Mouse (Mus musculus): ENCODE results near the gene Dbh. TPM values are rescaled to one million over a fixed set of nuclear protein-coding genes. Genes with fewer than 3 reads are reported as not detected.

Dbh gene
- total and polyA plus RNA-seq, 3 experiments = not detected

DNA sequence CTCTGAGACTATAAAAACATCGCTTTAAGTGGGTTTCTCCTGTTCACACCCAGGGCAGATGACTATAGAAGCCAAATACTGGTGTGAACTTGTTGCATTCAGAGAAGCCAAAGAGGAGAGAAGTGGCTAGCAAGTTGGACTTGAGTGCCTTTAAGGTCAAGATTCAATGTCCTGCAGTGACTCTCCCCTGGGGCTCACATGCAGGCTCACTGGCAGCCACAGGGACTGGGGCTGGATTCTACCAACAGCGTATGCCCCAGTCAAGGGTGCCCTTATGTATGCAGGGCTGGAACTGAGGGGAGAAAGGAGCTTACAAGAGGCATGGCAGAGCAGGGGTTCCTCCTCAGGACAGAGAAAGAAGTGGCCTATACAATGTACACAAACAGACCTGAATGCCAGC, 45.3 kb upstream of the Dbh start:
- no peak for DNase-seq (ENCODE audit: low read depth, low spot score)
- no peak overlapping the region for H3K27ac ChIP-seq (ENCODE audit: control insufficient read depth, low read depth, low read length)
- H3K27me3 ChIP-seq (ENCODE audit: control insufficient read depth in 1 of 2, insufficient read depth in 2 of 2, low read length in 2 of 2) = peaks cover 0 to 4% of the 10 kb centered on the region in 2 experiments
- H3K9me3 ChIP-seq (replicated peaks; ENCODE audit: insufficient read depth, low read length) = no peaks in the 10 kb centered on the region
- H3K9ac ChIP-seq (ENCODE audit: control insufficient read depth, low read depth, low read length, poor library complexity, severe bottlenecking) = no peak overlapping the region
- no peak overlapping the region for H3K4me3 ChIP-seq (ENCODE audit: control insufficient read depth in 1 of 2, insufficient read depth in 1 of 2, low read depth in 2 of 2, low read length in 2 of 2)
- no peaks in the 10 kb centered on the region for H3K4me1 ChIP-seq (ENCODE audit: control insufficient read depth in 1 of 2, insufficient read depth in 2 of 2, low read length in 2 of 2)
- TF ChIP-seq POLR2A (IDR thresholded peaks at IDR 0.05; ENCODE audit: control insufficient read depth in 1 of 2, insufficient read depth in 1 of 2, low read depth in 1 of 2, low read length in 2 of 2, poor library complexity in 1 of 2) (no peak), MAFK (IDR thresholded peaks at IDR 0.05; ENCODE audit: borderline replicate concordance, low read depth, low read length) (no peak), ELF1 (IDR thresholded peaks at IDR 0.05; ENCODE audit: low read depth, low read length) (no peak), ZMIZ1 (IDR thresholded peaks at IDR 0.05; ENCODE audit: low read depth, low read length) (no peak), UBTF (IDR thresholded peaks at IDR 0.05; ENCODE audit: borderline replicate concordance, insufficient read depth, low read depth, low read length) (no peak), TCF12 (IDR thresholded peaks at IDR 0.05; ENCODE audit: low read depth, low read length) (no peak), CTCF (IDR thresholded peaks at IDR 0.05 in 2 of 3, conservative IDR thresholded peaks at IDR 0.05 in 1 of 3; ENCODE audit: control insufficient read depth in 1 of 3, insufficient read depth in 1 of 3, low read depth in 2 of 3, low read length in 3 of 3, poor library complexity in 1 of 3, severe bottlenecking in 1 of 3) (no peak), GATA1 (IDR thresholded peaks at IDR 0.05; ENCODE audit: low read depth, low read length) (no peak), USF1 (IDR thresholded peaks at IDR 0.05; ENCODE audit: low read depth, low read length) (no peak), TAL1 (IDR thresholded peaks at IDR 0.05; ENCODE audit: low read length) (no peak), ZNF384 (IDR thresholded peaks at IDR 0.05; ENCODE audit: low read depth, low read length) (no peak), MEF2A (IDR thresholded peaks at IDR 0.05; ENCODE audit: extremely low read depth, insufficient replicate concordance, low read depth, low read length, poor library complexity, severe bottlenecking) (no peak), EP300 (IDR thresholded peaks at IDR 0.05; ENCODE audit: low read depth in 1 of 2, low read length in 2 of 2) (no peak), POLR2AphosphoS2 (IDR thresholded peaks at IDR 0.05; ENCODE audit: low read length) (no peak), ZC3H11A (IDR thresholded peaks at IDR 0.05; ENCODE audit: low read depth, low read length) (no peak), MXI1 (IDR thresholded peaks at IDR 0.05; ENCODE audit: low read depth, low read length) (no peak), MAZ (IDR thresholded peaks at IDR 0.05; ENCODE audit: low read depth, low read length) (no peak), JUND (IDR thresholded peaks at IDR 0.05; ENCODE audit: low read depth, low read length) (no peak), MYC (IDR thresholded peaks at IDR 0.05; ENCODE audit: low read depth, low read length) (no peak)
- no peaks in the 10 kb centered on the region for H3K36me3 ChIP-seq (ENCODE audit: control insufficient read depth in 1 of 2, insufficient read depth in 2 of 2, low read length in 2 of 2)
- H3K79me2 ChIP-seq (ENCODE audit: control insufficient read depth, insufficient read depth, low read length, poor library complexity) = no peaks in the 10 kb centered on the region

DNA sequence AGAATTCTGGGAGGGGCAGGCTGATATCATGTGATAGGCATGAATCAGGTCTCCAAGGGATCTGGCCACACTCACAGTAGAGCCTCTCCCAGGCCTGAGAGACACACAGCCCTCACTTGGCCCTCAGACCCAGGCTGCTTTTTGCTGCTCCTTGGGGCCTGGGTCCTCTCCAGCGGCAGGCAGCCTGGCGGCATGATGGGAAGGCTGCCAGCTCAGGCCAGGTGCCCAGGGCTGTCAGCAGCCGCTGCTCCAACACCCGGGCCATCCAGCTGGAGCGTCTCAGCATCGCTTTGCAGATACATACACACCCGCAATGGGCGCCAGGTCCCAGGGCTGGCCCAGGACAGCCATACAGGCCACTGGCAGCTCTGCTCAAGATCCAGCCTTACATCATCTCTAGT, 44.8 kb upstream of the Dbh start:
- H3K9me3 ChIP-seq (replicated peaks; ENCODE audit: insufficient read depth, low read length) = no peaks in the 10 kb centered on the region
- no peaks in the 10 kb centered on the region for H3K4me1 ChIP-seq (ENCODE audit: control insufficient read depth in 1 of 2, insufficient read depth in 2 of 2, low read length in 2 of 2)
- H3K27ac ChIP-seq (ENCODE audit: control insufficient read depth, low read depth, low read length) = no peak overlapping the region
- H3K9ac ChIP-seq (ENCODE audit: control insufficient read depth, low read depth, low read length, poor library complexity, severe bottlenecking) = no peak overlapping the region
- peaks cover 0 to 4% of the 10 kb centered on the region in 2 experiments for H3K27me3 ChIP-seq (ENCODE audit: control insufficient read depth in 1 of 2, insufficient read depth in 2 of 2, low read length in 2 of 2)
- H3K79me2 ChIP-seq (ENCODE audit: control insufficient read depth, insufficient read depth, low read length, poor library complexity) = no peaks in the 10 kb centered on the region
- H3K36me3 ChIP-seq (ENCODE audit: control insufficient read depth in 1 of 2, insufficient read depth in 2 of 2, low read length in 2 of 2) = no peaks in the 10 kb centered on the region
- no peak for TF ChIP-seq RCOR1 (IDR thresholded peaks at IDR 0.05; ENCODE audit: low read depth, low read length)
- H3K4me3 ChIP-seq (ENCODE audit: control insufficient read depth in 1 of 2, insufficient read depth in 1 of 2, low read depth in 2 of 2, low read length in 2 of 2) = no peak overlapping the region
- DNase-seq (ENCODE audit: low read depth, low spot score) = no peak

All from MEL (cell line).